Mouse (Mus musculus): Measurements from ENCODE around the gene Sik1.
"Not testable (repeated sequence)": the region's sequence is repeated elsewhere in the genome, so short reads cannot be mapped to it uniquely, and the experiment has no call there.

GRCm38 (mm10) chr17:31884676-31885075 lies 29.1 kb upstream of the Sik1 start:
- TF ChIP-seq POLR2A, CTCF (IDR thresholded peaks at IDR 0.05; ENCODE audit: extremely low read depth, insufficient read depth, low read length): not testable (repeated sequence)
